Mouse (Mus musculus) erythroblast, embryonic 14.5 days (primary cell): ENCODE measurements around the gene Eif2b5.

Experiments used
- GATA1 ChIP-seq: IDR thresholded peaks from 2 replicates; pipeline ENCODE4 v1.6.1; 2012; ENCODE audit warnings: low read length, inconsistent platforms, mixed read lengths
- TAL1 ChIP-seq: IDR thresholded peaks from 3 replicates; pipeline ENCODE4 v1.6.1; 2012; ENCODE audit warnings: low read length, inconsistent platforms, mixed read lengths

GRCm38 (mm10) chr16:20537601-20538320, 39.1 kb downstream of the Eif2b5 start:
- TF ChIP-seq GATA1 (no peak), TAL1 (no peak)
